Mouse (Mus musculus): ENCODE measurements around the gene Zscan12.

Zscan12 gene

DNA sequence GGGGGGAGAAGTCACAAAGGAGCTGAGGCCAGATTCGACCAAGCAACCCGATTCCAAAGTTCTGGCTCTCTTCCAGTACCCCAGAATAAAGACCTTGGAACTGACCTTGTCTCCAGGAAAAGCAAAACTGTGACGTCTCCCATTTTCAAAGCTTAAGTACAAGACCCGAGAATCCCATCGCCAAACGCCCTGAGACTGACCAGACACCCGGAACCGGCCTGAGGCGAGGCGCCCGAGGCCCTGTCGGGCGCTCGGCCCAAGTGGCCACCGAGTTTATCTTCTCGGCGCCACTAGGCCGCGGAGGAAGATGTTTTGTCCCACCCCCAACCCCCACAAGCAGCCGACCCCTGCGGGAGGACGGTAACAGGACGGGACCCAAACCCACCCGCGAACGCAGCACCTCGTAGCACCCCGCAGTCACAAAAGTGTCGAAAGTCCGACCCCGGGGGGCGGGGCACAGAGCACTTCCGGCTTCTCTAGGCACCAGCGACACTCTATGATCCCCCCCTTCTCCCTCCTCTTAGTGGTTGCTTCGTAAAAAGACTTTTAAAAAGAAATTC lies 39.7 kb downstream of the Zscan12 start, which contains the start of gene Zkscan3:
Gene Zkscan3 (minus strand): TSS at position 469 of the 560 bp plus-strand sequence.
- DNase-seq (ENCODE audit: low spot score) = peak; percentile 92

DNA sequence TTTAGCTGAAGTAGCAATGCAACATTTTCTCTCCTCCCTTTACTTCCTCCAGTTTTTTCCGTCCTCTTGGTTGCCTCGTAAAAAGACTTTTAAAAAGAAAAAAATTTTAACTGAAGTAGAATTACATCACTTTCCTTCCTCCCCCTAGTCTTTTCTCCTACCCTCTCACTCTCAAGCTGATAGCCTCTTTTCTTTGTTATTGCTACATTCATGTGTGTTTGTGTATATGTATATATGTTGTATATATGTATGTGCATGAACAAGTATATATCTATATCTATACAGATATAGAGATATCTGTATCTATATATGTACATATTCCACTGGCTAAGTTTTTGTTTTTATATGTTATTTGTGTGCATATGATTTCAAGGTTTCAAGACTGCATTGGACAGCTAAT lies 40.2 kb downstream of the Zscan12 start:
- no peak for DNase-seq (ENCODE audit: low spot score)

DNA sequence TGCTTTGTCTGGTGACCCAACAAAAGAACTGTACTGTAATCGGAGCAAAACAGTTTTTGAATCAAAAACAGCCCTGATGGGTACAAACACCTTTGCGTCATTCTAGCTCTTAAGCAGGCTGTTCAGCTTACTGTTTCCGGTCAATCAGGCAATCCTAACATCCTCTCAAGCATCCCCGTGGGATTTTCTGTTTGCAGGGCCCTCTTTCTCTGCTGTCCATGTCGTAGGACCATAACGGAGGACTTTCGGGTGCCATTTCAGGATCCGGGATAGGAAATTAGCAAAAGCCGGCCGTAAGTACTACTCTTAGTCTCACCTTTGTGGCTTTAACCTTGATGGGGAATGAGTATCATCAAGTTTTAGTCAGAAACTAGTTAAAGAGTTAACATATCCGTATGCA lies 44.7 kb downstream of the Zscan12 start:
- no peak for DNase-seq (ENCODE audit: low spot score)

- peak; percentile 90 for DNase-seq (ENCODE audit: low spot score)
Measured at GRCm38 (mm10) chr13:21407969-21408804, 45.6 kb downstream of the Zscan12 start.

- no peak for DNase-seq (ENCODE audit: low spot score)
Measured at GRCm38 (mm10) chr13:21408805-21409459, 46.3 kb downstream of the Zscan12 start.

GRCm38 (mm10) chr13:21414231-21415212 lies 51.9 kb downstream of the Zscan12 start:
- DNase-seq (ENCODE audit: low spot score) = no peak

DNA sequence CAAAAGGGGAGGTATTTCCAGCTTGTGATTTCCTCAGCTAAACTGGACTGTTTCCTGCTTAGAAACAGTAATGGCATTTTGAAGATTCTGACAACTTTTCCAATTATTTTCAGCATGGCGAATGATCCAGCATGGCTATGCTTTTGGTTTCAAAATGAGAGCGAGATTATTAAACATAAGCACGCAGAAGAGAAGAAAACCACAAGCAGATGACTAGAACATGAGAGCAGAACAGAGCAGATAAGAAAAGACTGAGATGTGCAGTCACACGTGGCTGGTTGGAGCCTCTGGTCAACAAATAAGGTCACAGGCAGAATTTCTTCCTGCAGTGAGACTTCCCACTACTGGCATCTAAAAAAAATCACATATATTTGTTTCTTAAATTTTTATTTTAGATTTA lies 52.6 kb downstream of the Zscan12 start:
- no peak for DNase-seq (ENCODE audit: low spot score)

DNA sequence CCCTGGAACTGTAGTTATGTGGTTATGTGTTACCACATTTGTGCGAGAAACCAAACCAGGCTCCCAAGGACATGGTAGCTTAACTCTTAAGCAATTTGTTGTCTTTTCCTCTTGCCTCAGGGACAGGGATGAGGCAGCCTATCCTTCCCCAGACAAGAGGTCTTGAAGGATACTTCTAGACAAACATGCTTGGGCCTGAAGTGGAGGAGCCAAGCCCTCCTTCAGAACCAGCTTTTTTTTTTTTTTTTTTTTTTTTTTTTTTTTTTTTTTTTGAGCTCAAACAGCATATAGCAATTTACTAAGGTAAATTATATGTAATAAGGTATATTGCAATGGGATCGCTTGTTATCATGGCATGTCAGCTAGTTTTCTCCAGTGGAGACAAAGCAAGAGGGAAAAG lies 53.1 kb downstream of the Zscan12 start:
- DNase-seq (ENCODE audit: low spot score) = no peak

GRCm38 (mm10) chr13:21417298-21418010 lies 54.8 kb downstream of the Zscan12 start:
- no peak for DNase-seq (ENCODE audit: low spot score)

GRCm38 (mm10) chr13:21418865-21419264 lies 56.2 kb downstream of the Zscan12 start:
- no peak for DNase-seq (ENCODE audit: low spot score)

Data from embryo, embryonic 10.5 days (tissue).